Mouse (Mus musculus) kidney, postnatal 0 days (tissue): ENCODE measurements around the gene Kif1a. TPM values are rescaled to one million over a fixed set of nuclear protein-coding genes. Genes with fewer than 3 reads are reported as not detected.
A peak's percentile ranks its signal among the peaks of the same experiment; 100 is the strongest.

Source experiments
- ATAC-seq: fragments of 200-750 bp; cut with Nextera tagmentation; replicated peaks from 2 replicates; pipeline ENCODE4 v1.8.0; 2017; ENCODE audit warnings: low read depth, moderate number of reproducible peaks, moderate TSS enrichment, moderate library complexity; ENCODE audit not compliant: low FRiP score
- DNase-seq: peaks from one replicate; pipeline ENCODE4 v3.0.0-alpha.2; 2016; ENCODE audit warnings: low spot score
- H3K27ac ChIP-seq: fragments of 300-500 bp; sonication (generic); 2 replicates; pipeline ENCODE4 v1.5.1; 2014; ENCODE audit warnings: mild to moderate bottlenecking
- H3K27me3 ChIP-seq: fragments of 300-500 bp; sonication (generic); 2 replicates; pipeline ENCODE4 v1.6.1; 2014; ENCODE audit warnings: low read length, mixed read lengths; ENCODE audit not compliant: insufficient read depth
- H3K36me3 ChIP-seq: fragments of 300-500 bp; sonication (generic); 2 replicates; pipeline ENCODE4 v1.6.1; 2014; ENCODE audit warnings: low read length, mixed read lengths; ENCODE audit not compliant: insufficient read depth
- H3K4me1 ChIP-seq: fragments of 300-500 bp; sonication (generic); replicated peaks from 2 replicates; pipeline ENCODE4 v1.6.1; 2014; ENCODE audit warnings: antibody characterized with exemption, low read length, mixed read lengths; ENCODE audit not compliant: insufficient read depth
- H3K4me2 ChIP-seq: fragments of 300-500 bp; sonication (generic); 2 replicates; pipeline ENCODE4 v1.6.1; 2014; ENCODE audit warnings: mild to moderate bottlenecking, low read length, moderate library complexity, mixed read lengths
- H3K4me3 ChIP-seq: fragments of 300-500 bp; sonication (generic); replicated peaks from 2 replicates; pipeline ENCODE4 v1.5.1; 2014; ENCODE audit warnings: low read depth, low read length
- H3K9ac ChIP-seq: fragments of 300-500 bp; sonication (generic); 2 replicates; pipeline ENCODE4 v1.6.1; 2014; ENCODE audit warnings: low read depth, low read length
- H3K9me3 ChIP-seq: fragments of 300-500 bp; sonication (generic); replicated peaks from 2 replicates; pipeline ENCODE4 v1.6.1; 2016; ENCODE audit warnings: low read length, inconsistent platforms, mixed read lengths
- CTCF ChIP-seq: IDR thresholded peaks from 2 replicates; pipeline ENCODE4 v1.5.1; 2016; ENCODE audit warnings: antibody characterized with exemption, low read depth, mild to moderate bottlenecking, moderate library complexity
- WGBS: fragments of 180-500 bp; shearing (Covaris S2); extraction: QIAGEN DNeasy Blood & Tissue Kit; methylation state at CpG from one replicate; pipeline ENCODE4 v1.1.7; 2014; 5-methylcytosine and 5-hydroxymethylcytosine counted together
- polyA plus RNA-seq: library from polyadenylated mRNA; unstranded; fragments of >200 nt; fragmentation: Nextera tagmentation; extraction: Ambion mirVana; gene quantifications from 2 replicates; pipeline ENCODE4 v1.2.1, GENCODE M21; 2015

Kif1a gene
- polyA plus RNA-seq, 1 experiment from 2014 or later = 3.7 TPM

- ATAC-seq (no peak), DNase-seq (no peak)
- H3K9me3 ChIP-seq = no peaks in the 10 kb centered on the region
- TF ChIP-seq CTCF = no peak
- 0 out of 2 replicates have a peak, but pooled peaks cover 4% of the 10 kb centered on the region for H3K4me1 ChIP-seq
- H3K9ac ChIP-seq = no peak overlapping the region
- H3K27me3 ChIP-seq = no peaks in the 10 kb centered on the region
- no peak overlapping the region for H3K27ac ChIP-seq
- H3K4me2 ChIP-seq = no peak overlapping the region
- WGBS = 89% methylated on average over 17 of the region's 17 CpGs
- no peaks in the 10 kb centered on the region for H3K36me3 ChIP-seq
- H3K4me3 ChIP-seq = no peak overlapping the region
These were observed 118.7 kb downstream of the Kif1a start for GRCm38 (mm10) chr1:92982931-92983605.

DNA sequence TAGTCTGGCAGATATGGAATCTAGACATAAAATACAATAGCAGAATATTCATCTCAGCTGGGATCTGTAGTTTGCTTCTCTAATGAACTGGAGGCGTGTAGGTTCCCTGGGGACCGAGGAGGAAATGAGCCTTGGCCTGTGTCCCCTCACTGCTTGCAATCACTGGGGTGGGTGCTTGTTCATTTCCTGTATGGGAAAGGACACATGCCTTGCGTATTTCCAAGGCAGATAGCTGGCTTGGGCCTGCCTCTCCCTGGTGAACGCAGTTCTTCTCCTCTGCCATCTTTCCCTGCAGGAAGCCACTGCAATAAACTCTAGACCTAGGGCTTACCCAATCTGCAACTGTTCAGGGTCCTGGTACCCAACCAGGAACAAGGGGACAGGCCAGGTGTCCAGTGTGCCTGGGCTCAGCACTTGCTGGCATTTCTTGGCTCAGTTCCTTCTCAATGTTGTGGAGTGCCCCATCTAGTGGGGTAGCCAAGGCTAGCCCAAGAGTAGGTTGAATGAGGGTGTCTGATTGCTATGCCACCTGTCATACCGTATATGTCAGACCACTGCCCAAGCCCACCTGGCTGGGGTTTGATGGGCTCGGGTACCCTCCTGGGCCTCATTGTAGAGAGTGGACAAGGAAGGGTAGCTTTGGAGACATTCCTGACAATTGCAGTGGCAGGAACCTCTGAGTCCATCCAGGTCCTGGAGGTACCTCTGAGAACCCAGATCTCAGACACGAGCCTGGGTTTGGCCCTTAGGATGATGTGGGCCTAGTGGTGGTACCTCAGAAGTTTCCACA lies 120.5 kb downstream of the Kif1a start:
- ATAC-seq = no peak
- WGBS = 69% methylated on average over 7 of the region's 7 CpGs
- H3K4me2 ChIP-seq = no peak overlapping the region

DNA sequence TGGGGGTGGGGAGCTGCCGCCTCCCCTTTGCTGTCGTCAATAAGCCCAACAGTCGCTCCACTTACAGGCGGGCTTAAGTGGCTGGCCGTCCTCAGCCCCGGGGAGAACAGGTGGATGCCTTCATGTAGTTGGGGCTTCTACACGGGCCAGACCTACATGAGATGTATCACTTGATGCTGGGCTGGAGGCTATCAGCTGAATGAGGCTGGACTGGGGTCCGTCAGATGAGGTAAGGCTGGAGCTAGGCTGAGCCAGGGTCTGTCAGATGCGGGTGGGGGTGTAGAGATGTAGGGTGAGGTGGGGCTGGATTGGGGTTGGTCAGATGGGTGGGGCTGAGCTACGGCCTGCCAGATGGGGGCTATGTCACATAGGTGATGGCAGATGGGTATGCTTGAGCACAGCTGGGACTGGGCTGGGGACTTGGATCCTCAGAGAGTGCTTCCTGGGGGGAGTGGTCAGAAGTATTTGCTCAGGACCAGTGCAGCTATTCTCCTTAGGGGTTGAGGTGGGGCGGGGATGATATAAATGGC lies 122.6 kb downstream of the Kif1a start:
- TF ChIP-seq CTCF = no peak
- 29% methylated on average over 11 of the region's 11 CpGs for WGBS
- Histone ChIP-seq H3K9ac (no peak overlapping the region), H3K27me3 (no peaks in the 10 kb centered on the region), H3K27ac (no peak overlapping the region), H3K4me1 (0 out of 2 replicates have a peak, but pooled peaks cover 4% of the 10 kb centered on the region), H3K36me3 (no peaks in the 10 kb centered on the region), H3K9me3 (no peaks in the 10 kb centered on the region), H3K4me3 (no peak overlapping the region), H3K4me2 (no peak overlapping the region)
- DNase-seq (peak; percentile 37), ATAC-seq (peak; percentile 34; the same call in 1 of the 2 replicates)

More for the DNA sequence above, 120.5 kb downstream of the Kif1a start:
- H3K4me1 ChIP-seq = 0 out of 2 replicates have a peak, but pooled peaks cover 4% of the 10 kb centered on the region
- no peaks in the 10 kb centered on the region for H3K9me3 ChIP-seq
- no peak for TF ChIP-seq CTCF
- no peak overlapping the region for H3K9ac ChIP-seq
- H3K27me3 ChIP-seq = no peaks in the 10 kb centered on the region
- no peak overlapping the region for H3K4me3 ChIP-seq
- peak; percentile 77 for DNase-seq
- peak overlapping the region; percentile 68; the same call in 1 of the 2 replicates for H3K27ac ChIP-seq
- H3K36me3 ChIP-seq = no peaks in the 10 kb centered on the region

DNA sequence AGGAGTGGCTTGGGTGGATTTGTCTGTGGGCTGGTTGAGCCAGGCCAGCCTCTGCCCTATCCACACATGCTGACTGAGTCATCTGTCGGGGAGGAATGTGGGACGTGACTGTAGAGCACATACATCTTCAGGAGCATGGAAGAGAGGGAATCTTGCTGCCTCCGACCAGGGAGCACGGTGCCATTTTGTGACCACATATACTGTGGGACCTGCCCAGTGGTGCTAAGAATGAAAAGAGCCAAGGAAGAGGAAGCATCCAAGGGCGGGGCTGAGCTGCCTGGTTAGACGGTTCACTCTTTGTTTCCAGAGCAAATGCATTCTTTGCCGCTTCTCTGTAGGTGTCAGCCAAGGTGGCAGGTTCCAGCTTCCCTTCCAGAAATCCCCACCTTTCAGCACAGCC lies 123.1 kb downstream of the Kif1a start:
- 0 out of 2 replicates have a peak, but pooled peaks cover 4% of the 10 kb centered on the region for H3K4me1 ChIP-seq
- ATAC-seq = no peak
- H3K36me3 ChIP-seq = no peaks in the 10 kb centered on the region
- TF ChIP-seq CTCF = no peak
- H3K4me3 ChIP-seq = no peak overlapping the region
- H3K9ac ChIP-seq = no peak overlapping the region
- no peak overlapping the region for H3K27ac ChIP-seq
- WGBS = 36% methylated on average over 7 of the region's 7 CpGs
- no peak for DNase-seq
- no peaks in the 10 kb centered on the region for H3K27me3 ChIP-seq
- H3K9me3 ChIP-seq = no peaks in the 10 kb centered on the region
- H3K4me2 ChIP-seq = no peak overlapping the region

GRCm38 (mm10) chr1:92976141-92976566 lies 125.6 kb downstream of the Kif1a start:
- Histone ChIP-seq H3K4me3 (no peak overlapping the region), H3K9me3 (no peaks in the 10 kb centered on the region), H3K27ac (no peak overlapping the region), H3K4me2 (no peak overlapping the region), H3K36me3 (no peaks in the 10 kb centered on the region), H3K4me1 (0 out of 2 replicates have a peak, but pooled peaks cover 4% of the 10 kb centered on the region), H3K9ac (no peak overlapping the region), H3K27me3 (no peaks in the 10 kb centered on the region)
- TF ChIP-seq CTCF = no peak
- DNase-seq (no peak), ATAC-seq (no peak)
- 42% methylated on average over 6 of the region's 6 CpGs for WGBS

DNA sequence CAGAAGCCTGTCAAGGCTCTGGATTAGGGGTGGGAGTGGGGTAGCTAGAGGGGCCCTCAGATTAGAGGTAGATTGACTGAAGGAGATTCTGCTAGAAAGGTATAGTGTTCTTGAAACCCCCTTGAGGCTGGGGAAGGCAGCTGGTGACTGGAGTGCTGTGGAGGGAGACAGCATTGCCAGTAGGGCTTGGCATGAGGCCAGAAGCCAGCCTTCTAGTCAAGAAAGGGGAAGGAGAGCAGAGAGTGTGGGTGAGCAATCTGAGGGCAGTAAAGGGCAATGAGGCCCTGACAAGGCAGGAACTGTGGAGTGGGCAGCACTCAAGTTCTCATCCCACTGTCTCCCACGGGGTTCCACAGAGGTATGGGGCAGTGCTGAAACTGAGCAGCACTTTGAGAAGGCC lies 128.9 kb downstream of the Kif1a start:
- Histone ChIP-seq H3K9ac (no peak overlapping the region), H3K36me3 (no peaks in the 10 kb centered on the region), H3K4me3 (no peak overlapping the region), H3K27me3 (no peaks in the 10 kb centered on the region), H3K4me1 (no peaks in the 10 kb centered on the region), H3K27ac (no peak overlapping the region), H3K9me3 (no peaks in the 10 kb centered on the region), H3K4me2 (no peak overlapping the region)
- peak; percentile 47 for DNase-seq
- peak; percentile 43; the same call in 1 of the 2 replicates for ATAC-seq
- TF ChIP-seq CTCF = no peak
- 50% methylated on average over 1 of the region's 1 CpGs for WGBS
